ENCODE assay signal across 22 mouse cellular contexts in the genomic region with DNA sequence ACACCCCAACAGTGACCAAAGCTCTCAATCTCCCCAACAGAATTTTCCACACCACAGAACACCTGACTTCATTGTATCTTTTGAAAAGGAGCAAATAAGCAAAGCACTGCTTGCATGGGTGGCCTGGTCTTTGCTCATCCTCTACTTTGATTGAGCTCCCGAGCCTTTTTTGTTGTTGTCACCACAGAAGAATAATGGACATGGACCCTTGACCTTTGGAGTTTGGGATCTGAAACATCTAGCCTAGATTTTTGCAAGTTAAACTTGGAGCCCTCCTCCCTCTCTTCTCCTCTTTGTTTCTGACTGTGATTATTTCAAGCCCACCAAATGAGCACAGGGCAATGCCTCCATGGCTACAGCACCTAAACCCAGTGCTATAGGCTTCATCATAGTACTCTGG. TPM values are rescaled to one million over a fixed set of nuclear protein-coding genes. Genes with fewer than 3 reads are reported as not detected.
DNase-seq lines count a peak whose midpoint lies in the region; ATAC-seq and TF ChIP-seq lines count a peak whose summit lies in the region.
"Had no signal": no experiment of that assay in that cellular context is flagged by ENCODE, and none has a peak within 500 bp of the region (broad histone marks: within the 10 kb centered on the region; RNA-seq: fewer than 3 reads in every experiment).

No protein-coding gene starts in this region.

- no peak overlapping the region for H3K27ac ChIP-seq in kidney, adult 2 months (ENCODE audit: insufficient read depth, low read depth, low read length)
- no peak overlapping the region for H3K27ac ChIP-seq in neural tube, embryonic 15.5 days (replicated peaks)
- H3K27ac ChIP-seq: forebrain, embryonic 10.5 days; gastrocnemius, adult 2 months; hindbrain, embryonic 12.5 days had no signal

- WGBS in kidney, adult 2 months, result 34% methylated on average over 1 of the region's 1 CpGs
- WGBS in neural tube, embryonic 15.5 days, result 3% methylated on average over 1 of the region's 1 CpGs

- H3K4me1 ChIP-seq in kidney, adult 2 months (ENCODE audit: control insufficient read depth, insufficient read depth, low read length), result no peaks in the 10 kb centered on the region
- no peaks in the 10 kb centered on the region for H3K4me1 ChIP-seq in neural tube, embryonic 15.5 days
- H3K4me1 ChIP-seq: forebrain, embryonic 10.5 days; hindbrain, embryonic 12.5 days had no signal

- ATAC-seq in neural tube, embryonic 15.5 days (ENCODE audit: low FRiP score), result no peak
- ATAC-seq: activated CD4-positive, CD25-positive, alpha-beta regulatory T cell, adult 4 months; forebrain, embryonic 14.5 days; forebrain, postnatal 0 days; hindbrain, embryonic 16.5 days had no signal

- TF ChIP-seq POLR2A in kidney, adult 2 months (IDR thresholded peaks at IDR 0.05; ENCODE audit: low read depth, low read length), result no peak

- TF ChIP-seq CTCF in kidney, adult 2 months (conservative IDR thresholded peaks at IDR 0.05; ENCODE audit: insufficient read depth, insufficient read length, low read depth, low read length), result no peak

- no peak overlapping the region for H3K9ac ChIP-seq in neural tube, embryonic 15.5 days (replicated peaks)
- H3K9ac ChIP-seq: forebrain, postnatal 0 days; hindbrain, embryonic 12.5 days had no signal

- no peak overlapping the region for H3K4me2 ChIP-seq in neural tube, embryonic 15.5 days
- H3K4me2 ChIP-seq: heart, embryonic 11.5 days; hindbrain, embryonic 12.5 days had no signal

- no peak overlapping the region for H3K4me3 ChIP-seq in kidney, adult 2 months (ENCODE audit: insufficient read depth, low read depth, low read length)
- no peak overlapping the region for H3K4me3 ChIP-seq in neural tube, embryonic 15.5 days (replicated peaks)
- H3K4me3 ChIP-seq: forebrain, embryonic 10.5 days; gastrocnemius, adult 2 months; hindbrain, embryonic 12.5 days had no signal

- no peaks in the 10 kb centered on the region for H3K27me3 ChIP-seq in kidney, adult 2 months (replicated peaks; ENCODE audit: control insufficient read depth, insufficient read depth, low read length)
- no peaks in the 10 kb centered on the region for H3K27me3 ChIP-seq in neural tube, embryonic 15.5 days (replicated peaks)
- H3K27me3 ChIP-seq: hindbrain, embryonic 12.5 days had no signal

- DNase-seq in kidney, adult 2 months, result peak; percentile 33
- no peak for DNase-seq in kidney, adult 8-10 months
- peak; percentile 19 for DNase-seq in neural tube, embryonic 10.5 days (ENCODE audit: extremely low spot score, low spot score)
- DNase-seq in mesoderm, embryonic 11.5 days (ENCODE audit: low read depth, low spot score), result peak; percentile 36
- no peak for DNase-seq in urinary bladder, adult 18-20 months (ENCODE audit: low spot score in 2 of 2)
- DNase-seq: adrenal gland, adult 8-10 months; adrenal gland, postnatal 25 days; cerebellum, adult 11-12 months; cerebellum, adult 8-10 months; cerebellum, postnatal 10 days; cerebellum, postnatal 36 days; forebrain, postnatal 0 days; gastrocnemius, adult 2 months; gastrocnemius, postnatal 14 days; heart, adult 11 months had no signal

- H3K36me3 ChIP-seq in kidney, adult 2 months (ENCODE audit: control insufficient read depth, insufficient read depth, low read length), result no peaks in the 10 kb centered on the region
- H3K36me3 ChIP-seq in neural tube, embryonic 15.5 days, result no peaks in the 10 kb centered on the region
- H3K36me3 ChIP-seq: forebrain, embryonic 10.5 days; hindbrain, embryonic 12.5 days had no signal

- no peaks in the 10 kb centered on the region for H3K9me3 ChIP-seq in neural tube, embryonic 15.5 days (replicated peaks)
- H3K9me3 ChIP-seq: forebrain, embryonic 10.5 days; hindbrain, embryonic 12.5 days had no signal

RNA-seq across cellular contexts. Expression of a gene that starts 54.5 kb away (rescaled TPM):
- 4.9 and 5.6 TPM in 2 replicates for polyA plus RNA-seq in kidney, adult 2 months (2012; rRNA removed)
- 30.5 and 33.0 TPM in 2 replicates for polyA plus RNA-seq in neural tube, embryonic 15.5 days (2015; fragmentation: Nextera tagmentation; extraction: Ambion mirVana)

Comparison
In these comparisons a context has a peak if more than half of its experiments do, and no peak if none do; other contexts are left out.
1. DNase-seq: peak in kidney, adult 2 months (single experiment), neural tube, embryonic 10.5 days (single experiment) and mesoderm, embryonic 11.5 days (single experiment); none in kidney, adult 8-10 months (0 of 2) and urinary bladder, adult 18-20 months (0 of 2).